Mouse (Mus musculus): ENCODE measurements at regions not wholly inside any gene's neighbourhood (a gene's known extent, or its start where the extent isn't known, plus 50 kb on each side); places are given as distances from the start of the nearest gene placed in this dataset.

DNA sequence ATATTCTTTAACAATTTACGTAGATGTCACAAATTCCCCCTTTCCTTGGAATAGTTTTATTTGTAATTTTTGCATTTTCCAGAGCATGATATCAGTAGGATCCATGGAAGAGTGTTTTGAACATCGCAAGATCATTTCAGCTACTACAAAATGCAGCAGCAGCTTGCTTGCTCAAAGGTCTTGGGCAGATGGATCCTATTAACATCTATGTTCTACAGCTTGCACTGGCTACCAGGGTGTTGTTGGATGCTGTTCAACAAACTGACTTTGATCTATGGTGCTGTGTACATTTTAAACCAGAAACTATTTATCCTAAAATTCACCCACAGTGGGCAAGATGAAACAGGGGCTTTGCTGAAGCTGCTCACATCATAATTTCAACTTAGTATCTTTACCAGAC is 448.5 kb upstream of the Hsf2 start:
- no peak for TF ChIP-seq CTCF (IDR thresholded peaks at IDR 0.05)
- TF ChIP-seq POLR2A (IDR thresholded peaks at IDR 0.05; ENCODE audit: insufficient read depth, low read depth, low read length) = no peak
- no peak for TF ChIP-seq EP300 (IDR thresholded peaks at IDR 0.05; ENCODE audit: insufficient read depth, low read depth, low read length)
